Mouse (Mus musculus): Measurements from ENCODE around the gene 1700067K01Rik.

DNA sequence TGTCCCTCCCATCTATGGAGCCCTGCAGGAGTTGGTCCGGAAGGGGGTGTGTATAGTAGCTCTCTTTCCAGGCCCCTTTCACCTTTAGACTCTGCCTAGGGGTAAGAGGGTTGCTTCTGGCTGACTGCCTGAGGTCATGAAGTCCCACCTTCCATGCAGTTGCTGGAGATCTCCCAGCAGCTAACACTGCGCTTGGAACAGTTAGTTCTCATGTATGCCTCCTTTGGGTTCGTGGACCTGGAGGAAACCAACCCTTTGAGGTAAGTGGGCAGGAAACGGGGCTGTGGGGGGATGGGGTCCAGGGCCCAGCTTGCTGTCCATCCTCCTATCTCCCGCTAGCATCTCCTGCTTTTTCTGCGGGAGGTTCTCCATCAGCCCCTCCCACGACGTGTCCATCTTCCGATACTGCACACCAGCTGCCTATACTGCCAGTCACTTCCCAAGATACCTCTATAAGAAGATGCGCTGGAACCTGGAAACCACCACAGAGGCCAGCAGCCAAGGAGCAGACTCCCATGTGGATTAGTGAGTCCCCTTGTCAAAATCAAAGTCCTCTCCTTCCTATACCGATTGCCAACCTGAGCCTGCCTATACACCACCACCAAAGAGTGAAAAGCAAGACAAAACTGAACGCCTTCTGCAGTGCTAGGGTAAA is 1.8 kb downstream of the 1700067K01Rik start:
- TF ChIP-seq CTCF (IDR thresholded peaks at IDR 0.05; ENCODE audit: low read depth, low read length) (no peak), POLR2A (IDR thresholded peaks at IDR 0.05; ENCODE audit: borderline replicate concordance, low read depth, low read length) (no peak)
